Mouse (Mus musculus) hindlimb bud, embryonic 11.5 days (tissue): ENCODE data around the gene Zfand3.
A peak's percentile ranks its signal among the peaks of the same experiment; 100 is the strongest.

Source experiments
- DNase-seq: peaks from one replicate; pipeline ENCODE4 v3.0.0-alpha.2; 2012; ENCODE audit warnings: low read depth, low spot score; ENCODE audit errors: extremely low spot score

Gene Zfand3

GRCm38 (mm10) chr17:30004203-30005102, at the start of gene Zfand3:
TSS of gene Zfand3 (plus strand) at chr17:30004733.
- peak; percentile 85 for DNase-seq

- no peak for DNase-seq
These were observed 48.7 kb upstream of the Zfand3 start for GRCm38 (mm10) chr17:29955880-29956279.

GRCm38 (mm10) chr17:29963730-29964259, 40.7 kb upstream of the Zfand3 start:
- no peak for DNase-seq

DNA sequence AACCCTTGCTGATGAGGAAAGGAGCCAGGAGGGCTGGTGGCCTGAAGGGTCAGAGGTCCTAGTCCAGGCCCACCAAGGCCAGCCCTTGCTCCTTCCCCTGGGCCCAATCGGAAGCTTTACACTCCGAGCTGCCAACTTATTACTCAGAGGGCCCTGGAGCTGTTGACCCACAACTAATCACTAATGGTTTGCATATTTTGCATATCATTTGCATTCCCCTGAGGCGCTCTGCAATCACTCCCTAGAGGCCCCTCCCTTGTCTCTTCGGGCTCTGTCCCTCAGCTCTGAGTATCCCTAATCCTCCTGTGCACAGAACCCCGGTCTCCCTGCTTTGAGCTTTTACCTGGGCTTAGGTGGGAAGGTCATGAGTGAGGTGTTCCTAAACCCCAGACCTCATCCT, 39.0 kb upstream of the Zfand3 start:
- no peak for DNase-seq

DNA sequence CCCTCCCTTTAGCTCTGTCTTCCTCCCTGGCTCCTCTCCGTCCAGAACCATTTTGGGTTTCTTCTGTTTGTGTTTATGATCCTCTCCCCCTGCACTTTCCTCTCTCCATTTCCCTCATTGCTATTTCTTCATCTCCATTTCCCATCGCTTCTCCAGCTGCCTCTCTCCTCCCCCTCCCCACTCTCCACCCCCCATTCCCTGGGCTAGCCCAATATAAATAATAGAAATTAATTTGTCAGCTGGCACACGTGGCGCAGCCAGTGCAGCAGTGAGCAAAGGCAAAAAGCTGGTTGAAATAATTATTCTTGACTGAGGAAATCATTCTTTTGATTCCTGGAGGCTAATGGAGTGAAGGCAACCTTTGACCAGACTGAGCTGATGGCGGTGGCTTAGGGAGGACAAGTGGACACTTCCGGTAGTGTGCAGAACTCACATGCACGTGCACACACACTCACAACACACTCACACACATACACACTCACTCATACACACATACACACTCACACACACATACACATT, 34.4 kb upstream of the Zfand3 start, which contains the start of gene Mdga1:
Mdga1 (minus strand) TSS at position 51 of the 519 bp plus-strand sequence.
- DNase-seq, result no peak

DNA sequence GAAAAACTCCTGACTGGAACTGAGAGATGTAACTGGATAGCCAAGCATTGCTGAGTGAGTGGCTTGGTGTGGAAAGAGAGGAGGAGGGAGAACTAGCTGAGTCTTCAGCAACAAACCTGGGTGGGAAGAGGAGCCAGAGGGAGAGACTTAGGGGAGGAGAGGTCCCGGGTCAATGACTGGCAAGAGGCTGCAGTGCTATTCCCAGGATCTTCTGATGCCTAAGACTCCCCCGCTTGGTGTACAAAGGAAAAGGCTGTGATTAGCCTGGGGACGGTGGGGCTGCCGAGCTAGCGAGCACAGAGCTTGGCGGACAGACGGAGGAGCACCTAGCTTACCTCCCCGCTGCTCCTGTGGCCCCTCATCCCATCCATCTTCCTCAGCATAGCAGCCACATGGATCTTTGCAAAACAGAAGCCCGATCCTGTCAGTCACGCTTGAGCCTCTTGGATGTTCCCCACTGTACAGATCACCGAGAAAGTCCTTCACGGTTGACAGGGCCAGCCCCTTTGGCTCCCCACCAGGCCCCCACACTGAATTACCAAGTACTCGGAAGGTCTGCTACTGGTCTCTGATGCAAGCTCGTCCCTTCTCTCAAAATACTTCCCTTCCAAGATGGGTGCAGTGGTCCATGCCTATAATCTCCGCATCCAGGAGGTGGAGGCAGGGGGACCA, 32.6 kb upstream of the Zfand3 start:
- no peak for DNase-seq

- DNase-seq, result no peak
These were observed 31.3 kb upstream of the Zfand3 start for GRCm38 (mm10) chr17:29973226-29973625.

GRCm38 (mm10) chr17:29975731-29976130, 28.8 kb upstream of the Zfand3 start:
- DNase-seq, result no peak

GRCm38 (mm10) chr17:29979020-29979419, 25.5 kb upstream of the Zfand3 start:
- no peak for DNase-seq

GRCm38 (mm10) chr17:29979841-29980240, 24.7 kb upstream of the Zfand3 start:
- DNase-seq, result no peak

GRCm38 (mm10) chr17:29981568-29981967, 23.0 kb upstream of the Zfand3 start:
- DNase-seq, result no peak

- no peak for DNase-seq
These were observed 21.3 kb upstream of the Zfand3 start for GRCm38 (mm10) chr17:29983190-29983589.

DNA sequence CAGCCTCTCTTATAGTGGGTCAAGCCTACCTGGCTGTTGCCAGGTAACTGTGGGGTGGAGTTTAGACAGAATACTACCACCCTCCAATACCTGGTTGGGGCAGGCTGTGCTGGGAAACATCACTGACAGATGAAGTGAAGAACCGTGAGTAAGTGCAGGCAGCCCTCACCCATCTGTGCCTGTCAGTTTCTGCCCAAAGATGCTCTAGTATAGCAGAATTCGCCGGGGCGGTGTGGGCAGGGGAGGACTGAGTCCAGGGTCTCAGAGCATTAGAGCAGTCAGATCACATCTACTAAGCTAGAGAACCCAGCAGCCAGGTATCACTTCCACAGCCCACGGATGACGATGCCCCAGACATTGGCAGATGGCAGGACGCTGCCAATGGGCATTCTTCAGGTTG, 19.6 kb upstream of the Zfand3 start:
- no peak for DNase-seq

DNA sequence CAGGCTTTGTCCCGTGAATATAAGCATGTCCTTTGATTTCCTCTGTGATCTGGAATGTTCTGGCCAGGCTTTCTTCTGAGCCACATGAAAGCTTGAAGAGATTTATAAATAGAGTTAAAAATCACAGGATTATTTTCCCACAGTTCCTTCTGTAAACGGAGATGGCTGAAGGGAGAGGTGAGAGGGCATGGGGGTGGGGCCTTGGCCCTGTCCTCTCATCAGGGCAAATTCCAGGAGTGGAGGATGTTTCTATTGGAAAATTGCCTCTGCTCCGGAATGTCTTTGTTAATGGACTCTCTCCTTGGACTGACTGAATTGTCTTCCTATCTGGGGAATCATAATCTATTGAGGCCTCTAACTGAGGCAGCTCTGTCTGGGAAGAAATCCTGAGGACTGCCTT, 19.0 kb upstream of the Zfand3 start:
- DNase-seq, result no peak

DNA sequence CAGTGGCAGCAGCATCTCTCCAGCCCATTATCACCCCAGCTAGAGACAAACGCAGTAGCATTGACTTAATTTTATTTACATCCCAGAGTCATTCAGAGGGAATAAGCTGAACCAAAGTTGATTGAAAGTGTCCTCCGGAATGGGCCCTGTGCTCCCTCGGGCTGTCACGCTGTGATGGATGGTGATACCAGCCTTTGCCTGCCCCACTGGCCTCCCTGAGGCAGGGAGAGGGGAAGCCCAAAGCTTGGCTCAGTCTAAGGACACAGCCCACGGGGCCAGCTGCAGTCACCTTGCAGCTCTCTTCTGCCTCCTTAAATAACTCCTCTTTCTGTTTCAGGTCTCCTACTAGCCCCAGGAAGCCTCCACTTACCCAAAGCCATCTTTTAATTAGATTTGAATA, 16.4 kb upstream of the Zfand3 start:
- DNase-seq, result no peak

GRCm38 (mm10) chr17:29989653-29990052, 14.9 kb upstream of the Zfand3 start:
- no peak for DNase-seq

DNA sequence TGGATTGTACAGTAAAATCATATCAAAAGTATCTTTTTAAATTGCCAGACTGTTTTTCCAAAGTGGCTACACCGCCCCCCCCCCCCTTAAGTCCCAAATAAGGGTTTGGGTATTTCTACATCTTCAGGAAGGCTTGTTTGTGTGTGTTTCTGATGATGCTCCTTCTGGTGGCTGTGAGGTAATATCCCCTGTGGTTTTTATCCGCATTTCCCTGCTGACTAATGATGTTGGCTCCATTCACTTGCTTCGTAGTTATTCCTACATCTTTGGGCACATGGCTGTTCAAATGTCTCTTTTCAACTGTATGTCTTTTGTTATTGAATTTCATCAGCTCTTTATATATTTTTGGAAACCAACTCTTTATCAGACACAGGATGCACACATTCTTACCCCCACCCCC, 14.4 kb upstream of the Zfand3 start:
- DNase-seq, result no peak

GRCm38 (mm10) chr17:29990845-29991244, 13.7 kb upstream of the Zfand3 start:
- DNase-seq, result no peak

GRCm38 (mm10) chr17:29993488-29993887, 11.0 kb upstream of the Zfand3 start:
- no peak for DNase-seq

DNA sequence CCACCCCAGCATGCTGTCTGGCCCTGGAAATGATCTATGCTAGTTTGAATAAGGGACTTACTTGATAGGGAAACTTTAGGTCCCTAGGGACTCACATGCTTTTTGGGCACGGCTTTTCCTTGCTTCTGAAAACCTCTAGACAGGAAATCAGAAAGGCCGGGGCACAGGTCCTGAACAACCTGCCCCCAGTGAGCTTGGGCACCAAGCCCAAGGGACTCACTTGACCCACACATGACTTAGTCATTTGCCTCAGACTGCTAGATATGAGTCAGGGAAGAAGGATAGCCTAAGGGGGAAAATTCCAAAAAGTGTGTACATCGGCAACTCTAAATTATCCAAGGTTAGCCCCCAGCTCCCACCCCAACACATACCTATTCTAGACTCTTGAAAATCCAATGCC, 10.5 kb upstream of the Zfand3 start:
- no peak for DNase-seq

DNA sequence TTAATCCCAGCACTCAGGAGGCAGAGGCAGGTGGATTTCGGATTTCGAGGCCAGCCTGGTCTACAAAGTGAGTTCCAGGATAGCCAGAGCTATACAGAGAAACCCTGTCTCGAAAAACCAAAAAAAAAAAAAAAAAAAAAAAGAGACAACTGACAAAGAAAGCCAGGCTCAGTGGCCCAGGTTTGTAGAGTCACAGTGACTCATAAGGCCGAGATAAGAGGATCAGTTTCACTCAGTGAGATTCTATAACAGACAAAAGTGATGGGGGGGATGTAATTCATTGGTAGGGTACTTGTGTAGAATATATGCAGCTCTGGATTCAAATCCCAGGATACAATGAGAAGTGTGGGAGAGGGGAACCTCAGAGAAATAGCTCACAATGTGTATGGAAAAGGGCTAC, 10.1 kb upstream of the Zfand3 start:
- DNase-seq, result no peak

- DNase-seq, result no peak
These were observed 8.5 kb upstream of the Zfand3 start for GRCm38 (mm10) chr17:29995986-29996385.
